Mouse (Mus musculus) megakaryocyte, adult 5-6 weeks (primary cell): ENCODE data around the gene Fam3b. TPM values are rescaled to one million over a fixed set of nuclear protein-coding genes. Genes with fewer than 3 reads are reported as not detected.

ENCODE experiments used
- ATAC-seq: 2 replicates; pipeline ENCODE4 v1.8.0; 2016; ENCODE audit warnings: mild to moderate bottlenecking, inconsistent platforms; ENCODE audit not compliant: poor library complexity, severe bottlenecking
- total RNA-seq, 2 experiments: library from RNA; stranded (forward) in 1 of 2; stranded (reverse) in 1 of 2; fragments of 153-499, 151-499 nt in 1 of 2; fragments of 221-1000, 200-1000 nt in 1 of 2; gene quantifications; 2 replicates each; pipeline versions ENCODE4 v1.2.3 to v1.2.4; 2015 to 2017

The Fam3b gene
- total RNA-seq, 2 experiments from 2014 or later: 0.20 to 1.1 TPM

- no peak for ATAC-seq
Observed at GRCm38 (mm10) chr16:97428026-97428425, 86.6 kb downstream of the Fam3b start.

- no peak for ATAC-seq
Observed at GRCm38 (mm10) chr16:97423627-97424026, 91.0 kb downstream of the Fam3b start.

DNA sequence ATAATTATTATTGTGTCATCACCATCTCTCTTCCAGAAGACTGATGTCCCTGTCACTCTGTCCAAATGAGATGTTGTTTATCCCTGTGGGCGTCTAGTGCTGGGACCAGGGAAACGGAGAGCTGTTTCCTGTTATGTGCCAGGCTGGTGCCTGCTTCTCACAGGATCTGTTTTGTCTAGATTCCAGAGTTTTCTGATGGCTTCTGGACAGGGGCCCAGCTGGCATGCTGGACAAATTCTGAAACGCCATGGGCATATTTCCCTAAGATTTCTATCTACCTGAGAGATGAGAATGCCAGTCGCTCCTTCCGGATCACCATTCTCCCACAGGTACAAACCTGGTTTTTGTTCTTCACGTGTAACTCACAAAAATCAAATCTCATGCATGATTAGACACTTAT, 92.9 kb downstream of the Fam3b start:
- ATAC-seq: no peak

Other genes with a start within 250 kb of the Fam3b start
- not detected in 2 replicates for gene Bace2, start 158.1 kb downstream of the Fam3b start, total RNA-seq (2015)
- not detected in 2 replicates for gene Bace2, start 158.1 kb downstream of the Fam3b start, total RNA-seq (2017)
- 36.6 and 48.0 TPM in 2 replicates for gene Mx1, start 51.9 kb downstream of the Fam3b start, total RNA-seq (2015)
- 126 and 145 TPM in 2 replicates for gene Mx1, start 51.9 kb downstream of the Fam3b start, total RNA-seq (2017)
- gene Tmprss2, start 96.4 kb upstream of the Fam3b start, total RNA-seq (2015): not detected in 2 replicates
- gene Tmprss2, start 96.4 kb upstream of the Fam3b start, total RNA-seq (2017): not detected in 2 replicates
- gene Ripk4, start 249.0 kb upstream of the Fam3b start, total RNA-seq (2015): not detected in 2 replicates
- gene Ripk4, start 249.0 kb upstream of the Fam3b start, total RNA-seq (2017): 0.04 TPM in 1 of 2 replicates, not detected in the other